Mouse (Mus musculus): ENCODE data around the gene Rsrc1. TPM values are rescaled to one million over a fixed set of nuclear protein-coding genes. Genes with fewer than 3 reads are reported as not detected.

The Rsrc1 gene
- polyA plus RNA-seq, 1 experiment = 57.4 TPM

DNA sequence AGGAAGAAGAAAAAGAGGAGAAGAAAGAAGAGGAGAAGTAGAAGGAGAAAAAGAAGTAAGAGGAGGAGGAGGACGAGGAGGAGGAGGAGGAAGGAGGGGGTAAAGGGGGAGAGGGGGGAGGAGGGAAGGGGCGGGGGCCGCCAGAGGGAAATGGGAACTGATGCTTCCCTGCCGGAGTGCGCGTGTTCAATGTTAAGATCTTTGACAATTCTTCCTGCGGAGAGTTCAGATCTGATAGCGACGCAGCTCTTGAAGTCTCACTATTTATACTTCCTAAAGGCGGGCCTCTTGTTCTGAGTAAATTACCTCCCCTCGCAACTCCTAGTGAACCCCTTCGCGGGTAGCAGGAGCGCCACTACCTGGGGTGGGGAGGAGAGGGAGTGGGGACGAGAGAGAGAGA is 516 bp downstream of the Rsrc1 start, which contains the start of gene Shox2:
Gene Shox2, minus strand, starts transcription at position 66 of the 400 bp plus-strand sequence.
- H3K27me3 ChIP-seq (ENCODE audit: control insufficient read depth, insufficient read depth, low read length, poor library complexity, severe bottlenecking) = peaks cover 43% of the 10 kb centered on the region
- H3K27ac ChIP-seq (ENCODE audit: insufficient read depth, low read length) = no peak within 1 kb of the TSS
- no peaks in the 10 kb centered on the region for H3K9me3 ChIP-seq (replicated peaks; ENCODE audit: control insufficient read depth, insufficient read depth, low read length, poor library complexity, severe bottlenecking)
- TF ChIP-seq POLR2A (IDR thresholded peaks at IDR 0.05; ENCODE audit: insufficient read depth, low read length) = no peak
- no peak for TF ChIP-seq CTCF (IDR thresholded peaks at IDR 0.05; ENCODE audit: low read depth, low read length)
- no peak for TF ChIP-seq EP300 (IDR thresholded peaks at IDR 0.05; ENCODE audit: insufficient read depth, low read depth, low read length)
- H3K4me1 ChIP-seq (ENCODE audit: control insufficient read depth, insufficient read depth, low read length) = no peaks in the 10 kb centered on the region
- peak within 1 kb of the TSS; percentile 57 for H3K9ac ChIP-seq (ENCODE audit: low read depth, poor library complexity, severe bottlenecking)
- no peaks in the 10 kb centered on the region for H3K36me3 ChIP-seq (ENCODE audit: control insufficient read depth, insufficient read depth, low read length, poor library complexity, severe bottlenecking)
- peak within 1 kb of the TSS; percentile 53 for H3K4me3 ChIP-seq (ENCODE audit: low read depth, low read length)

DNA sequence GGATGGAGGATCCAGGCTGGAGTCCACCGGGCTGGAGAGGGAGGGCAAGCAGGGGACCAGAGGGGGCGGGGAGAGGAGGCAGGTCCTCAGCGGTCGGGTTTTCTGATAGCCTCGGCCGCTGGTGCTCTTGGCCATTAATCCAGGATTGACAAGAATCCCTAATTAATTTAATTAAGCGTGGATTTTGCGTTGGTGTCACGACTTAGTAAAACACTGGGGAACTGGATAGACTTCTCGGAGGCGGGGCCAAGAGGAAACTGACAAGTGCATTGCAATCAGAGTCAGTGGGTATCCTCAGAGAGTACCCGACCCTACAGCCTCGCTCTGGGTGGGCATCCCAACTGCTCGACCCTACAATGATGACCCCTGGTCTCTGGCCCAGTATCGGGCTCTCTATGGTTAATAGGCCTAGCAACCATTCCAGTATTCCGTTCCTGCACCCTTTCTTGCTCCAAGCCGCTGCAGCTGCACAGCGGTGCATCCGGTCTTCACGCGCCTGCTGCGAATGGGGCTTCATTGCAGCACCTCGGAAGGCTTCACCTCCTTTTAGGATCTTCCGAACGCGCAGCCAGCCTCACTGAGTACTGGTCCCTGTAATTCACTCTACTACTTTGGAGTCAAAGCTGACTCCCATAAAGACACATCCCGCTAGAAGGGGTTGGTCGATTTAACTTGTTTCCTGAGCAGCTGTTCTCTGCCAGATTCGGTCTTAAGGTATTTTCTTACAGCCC is 1.2 kb downstream of the Rsrc1 start:
- H3K4me3 ChIP-seq (ENCODE audit: low read depth, low read length) = peak overlapping the region; percentile 23
- H3K9me3 ChIP-seq (replicated peaks; ENCODE audit: control insufficient read depth, insufficient read depth, low read length, poor library complexity, severe bottlenecking) = no peaks in the 10 kb centered on the region
- H3K27ac ChIP-seq (ENCODE audit: insufficient read depth, low read length) = no peak overlapping the region
- no peak overlapping the region for H3K9ac ChIP-seq (ENCODE audit: low read depth, poor library complexity, severe bottlenecking)
- no peaks in the 10 kb centered on the region for H3K4me1 ChIP-seq (ENCODE audit: control insufficient read depth, insufficient read depth, low read length)
- H3K36me3 ChIP-seq (ENCODE audit: control insufficient read depth, insufficient read depth, low read length, poor library complexity, severe bottlenecking) = no peaks in the 10 kb centered on the region
- no peak for TF ChIP-seq EP300 (IDR thresholded peaks at IDR 0.05; ENCODE audit: insufficient read depth, low read depth, low read length)
- TF ChIP-seq POLR2A (IDR thresholded peaks at IDR 0.05; ENCODE audit: insufficient read depth, low read length) = no peak
- no peak for TF ChIP-seq CTCF (IDR thresholded peaks at IDR 0.05; ENCODE audit: low read depth, low read length)
- peaks cover 41% of the 10 kb centered on the region for H3K27me3 ChIP-seq (ENCODE audit: control insufficient read depth, insufficient read depth, low read length, poor library complexity, severe bottlenecking)

DNA sequence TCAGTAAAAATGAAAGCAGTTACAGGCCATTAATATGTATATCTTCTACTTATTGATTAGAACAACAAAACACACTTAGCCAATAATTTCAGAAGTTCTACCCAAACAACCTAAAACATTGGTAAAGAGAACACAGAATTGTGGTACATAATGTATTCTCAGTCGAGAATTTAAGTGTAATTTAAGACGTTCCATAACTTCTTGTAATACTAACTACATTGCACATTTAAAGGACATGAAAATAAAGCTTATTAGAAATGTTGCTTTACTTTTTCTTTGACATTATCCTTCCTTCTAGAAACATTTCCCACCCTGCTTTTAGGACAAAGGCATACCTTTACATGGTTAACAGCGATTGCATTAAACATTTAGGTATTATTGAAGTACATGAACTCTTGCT is 2.3 kb downstream of the Rsrc1 start:
- Histone ChIP-seq H3K27ac (ENCODE audit: insufficient read depth, low read length) (no peak overlapping the region), H3K27me3 (ENCODE audit: control insufficient read depth, insufficient read depth, low read length, poor library complexity, severe bottlenecking) (peaks cover 32% of the 10 kb centered on the region), H3K9ac (ENCODE audit: low read depth, poor library complexity, severe bottlenecking) (no peak overlapping the region), H3K9me3 (replicated peaks; ENCODE audit: control insufficient read depth, insufficient read depth, low read length, poor library complexity, severe bottlenecking) (no peaks in the 10 kb centered on the region), H3K4me3 (ENCODE audit: low read depth, low read length) (no peak overlapping the region), H3K36me3 (ENCODE audit: control insufficient read depth, insufficient read depth, low read length, poor library complexity, severe bottlenecking) (no peaks in the 10 kb centered on the region), H3K4me1 (ENCODE audit: control insufficient read depth, insufficient read depth, low read length) (no peaks in the 10 kb centered on the region)
- TF ChIP-seq EP300 (IDR thresholded peaks at IDR 0.05; ENCODE audit: insufficient read depth, low read depth, low read length) (no peak), POLR2A (IDR thresholded peaks at IDR 0.05; ENCODE audit: insufficient read depth, low read length) (no peak), CTCF (IDR thresholded peaks at IDR 0.05; ENCODE audit: low read depth, low read length) (no peak)

DNA sequence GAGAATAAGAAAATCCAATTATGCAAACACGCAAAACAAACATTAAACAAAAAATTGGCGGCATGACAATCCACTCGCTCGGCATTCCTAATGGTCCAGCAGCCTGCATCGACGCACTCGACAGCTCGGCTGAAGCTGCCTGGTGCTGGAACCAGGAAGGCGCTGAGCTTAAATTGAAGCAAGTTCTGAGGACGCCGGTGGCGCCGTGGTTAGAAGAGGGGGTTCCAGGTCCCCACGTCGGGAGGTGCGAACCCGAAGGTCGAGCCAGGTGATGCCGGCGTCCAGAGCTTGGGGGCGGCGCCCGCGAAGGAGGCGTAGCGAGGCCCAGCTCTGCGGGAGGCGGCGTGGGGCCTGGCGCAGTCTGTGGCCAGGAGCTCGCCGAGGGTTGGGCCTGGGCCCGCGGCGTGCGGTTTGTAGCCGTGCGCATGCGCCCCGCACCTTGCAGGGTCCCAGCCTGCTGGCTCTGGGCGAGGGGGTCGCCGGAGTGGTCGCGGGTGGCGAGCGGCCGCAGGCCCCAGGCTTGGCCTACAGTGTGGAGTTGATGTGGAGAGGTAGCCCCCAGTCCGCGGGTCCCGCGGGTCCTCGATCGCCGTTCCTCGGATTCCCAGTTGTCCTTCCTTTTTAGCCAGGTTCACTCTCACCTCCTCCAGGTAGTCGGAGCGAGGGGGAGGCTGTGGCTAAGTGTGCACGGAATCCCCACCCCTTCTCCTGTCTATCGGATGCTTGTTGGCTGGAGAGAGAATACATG is 4.5 kb downstream of the Rsrc1 start:
- Histone ChIP-seq H3K9ac (ENCODE audit: low read depth, poor library complexity, severe bottlenecking) (peak overlapping the region; percentile 68), H3K4me1 (ENCODE audit: control insufficient read depth, insufficient read depth, low read length) (no peaks in the 10 kb centered on the region), H3K27ac (ENCODE audit: insufficient read depth, low read length) (no peak overlapping the region), H3K9me3 (replicated peaks; ENCODE audit: control insufficient read depth, insufficient read depth, low read length, poor library complexity, severe bottlenecking) (no peaks in the 10 kb centered on the region), H3K4me3 (ENCODE audit: low read depth, low read length) (peak overlapping the region; percentile 90), H3K36me3 (ENCODE audit: control insufficient read depth, insufficient read depth, low read length, poor library complexity, severe bottlenecking) (no peaks in the 10 kb centered on the region), H3K27me3 (ENCODE audit: control insufficient read depth, insufficient read depth, low read length, poor library complexity, severe bottlenecking) (peaks cover 17% of the 10 kb centered on the region)
- no peak for TF ChIP-seq CTCF (IDR thresholded peaks at IDR 0.05; ENCODE audit: low read depth, low read length)
- TF ChIP-seq EP300 (IDR thresholded peaks at IDR 0.05; ENCODE audit: insufficient read depth, low read depth, low read length) = peak; percentile 18; the same call in 1 of the 2 replicates
- no peak for TF ChIP-seq POLR2A (IDR thresholded peaks at IDR 0.05; ENCODE audit: insufficient read depth, low read length)

DNA sequence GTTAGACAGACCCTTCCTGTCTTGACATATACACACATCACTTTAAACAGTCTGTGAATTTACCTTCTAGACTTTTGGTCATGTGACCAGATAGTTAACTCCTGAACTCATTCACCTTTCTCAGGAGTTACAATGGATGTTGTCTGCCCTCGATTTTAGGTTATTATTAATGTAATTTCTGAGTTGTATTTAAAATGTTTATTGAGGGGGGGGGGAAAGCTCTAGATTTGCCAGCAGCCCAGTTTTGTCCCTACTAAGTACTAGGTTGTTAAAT is 5.0 kb downstream of the Rsrc1 start:
- no peak overlapping the region for H3K27ac ChIP-seq (ENCODE audit: insufficient read depth, low read length)
- peaks cover 12% of the 10 kb centered on the region for H3K27me3 ChIP-seq (ENCODE audit: control insufficient read depth, insufficient read depth, low read length, poor library complexity, severe bottlenecking)
- no peaks in the 10 kb centered on the region for H3K4me1 ChIP-seq (ENCODE audit: control insufficient read depth, insufficient read depth, low read length)
- peak overlapping the region; percentile 68 for H3K9ac ChIP-seq (ENCODE audit: low read depth, poor library complexity, severe bottlenecking)
- H3K9me3 ChIP-seq (replicated peaks; ENCODE audit: control insufficient read depth, insufficient read depth, low read length, poor library complexity, severe bottlenecking) = no peaks in the 10 kb centered on the region
- no peaks in the 10 kb centered on the region for H3K36me3 ChIP-seq (ENCODE audit: control insufficient read depth, insufficient read depth, low read length, poor library complexity, severe bottlenecking)
- no peak for TF ChIP-seq CTCF (IDR thresholded peaks at IDR 0.05; ENCODE audit: low read depth, low read length)
- no peak for TF ChIP-seq EP300 (IDR thresholded peaks at IDR 0.05; ENCODE audit: insufficient read depth, low read depth, low read length)
- TF ChIP-seq POLR2A (IDR thresholded peaks at IDR 0.05; ENCODE audit: insufficient read depth, low read length) = no peak
- peak overlapping the region; percentile 90 for H3K4me3 ChIP-seq (ENCODE audit: low read depth, low read length)

DNA sequence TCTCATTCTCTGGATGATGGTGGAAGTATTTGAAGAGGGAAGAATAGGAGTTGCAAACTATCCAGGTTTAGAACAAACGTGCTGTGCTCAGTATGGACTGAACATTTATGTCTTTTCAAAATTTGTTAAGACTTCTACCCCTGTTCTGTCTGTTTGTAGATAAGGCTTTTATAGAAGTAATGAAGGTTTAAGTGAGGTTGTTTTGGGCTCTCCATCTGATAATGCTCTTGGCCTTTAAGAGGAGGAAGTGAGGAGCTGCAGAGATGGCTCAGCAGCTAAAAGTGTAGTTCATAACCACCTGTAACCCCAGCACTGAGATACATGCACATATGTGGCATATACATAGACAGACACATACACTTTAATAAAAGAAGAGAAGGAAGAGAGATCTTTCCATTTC is 15.6 kb downstream of the Rsrc1 start:
- Histone ChIP-seq H3K4me1 (ENCODE audit: control insufficient read depth, insufficient read depth, low read length) (no peaks in the 10 kb centered on the region), H3K9ac (ENCODE audit: low read depth, poor library complexity, severe bottlenecking) (no peak overlapping the region), H3K9me3 (replicated peaks; ENCODE audit: control insufficient read depth, insufficient read depth, low read length, poor library complexity, severe bottlenecking) (no peaks in the 10 kb centered on the region), H3K27ac (ENCODE audit: insufficient read depth, low read length) (no peak overlapping the region), H3K27me3 (ENCODE audit: control insufficient read depth, insufficient read depth, low read length, poor library complexity, severe bottlenecking) (no peaks in the 10 kb centered on the region), H3K4me3 (ENCODE audit: low read depth, low read length) (no peak overlapping the region), H3K36me3 (ENCODE audit: control insufficient read depth, insufficient read depth, low read length, poor library complexity, severe bottlenecking) (peaks cover 4% of the 10 kb centered on the region; the same call in 1 of the 2 replicates)
- TF ChIP-seq POLR2A (IDR thresholded peaks at IDR 0.05; ENCODE audit: insufficient read depth, low read length) (no peak), EP300 (IDR thresholded peaks at IDR 0.05; ENCODE audit: insufficient read depth, low read depth, low read length) (no peak), CTCF (IDR thresholded peaks at IDR 0.05; ENCODE audit: low read depth, low read length) (no peak)
